Mouse (Mus musculus) thymus, postnatal 10 days (tissue): ENCODE measurements around the gene Tbk1.

ENCODE experiments used
- DNase-seq, 2 experiments: peaks; one replicate each; pipeline ENCODE4 v3.0.0; 2021; ENCODE audit warnings: low spot score in 2 of 2

Gene Tbk1

DNA sequence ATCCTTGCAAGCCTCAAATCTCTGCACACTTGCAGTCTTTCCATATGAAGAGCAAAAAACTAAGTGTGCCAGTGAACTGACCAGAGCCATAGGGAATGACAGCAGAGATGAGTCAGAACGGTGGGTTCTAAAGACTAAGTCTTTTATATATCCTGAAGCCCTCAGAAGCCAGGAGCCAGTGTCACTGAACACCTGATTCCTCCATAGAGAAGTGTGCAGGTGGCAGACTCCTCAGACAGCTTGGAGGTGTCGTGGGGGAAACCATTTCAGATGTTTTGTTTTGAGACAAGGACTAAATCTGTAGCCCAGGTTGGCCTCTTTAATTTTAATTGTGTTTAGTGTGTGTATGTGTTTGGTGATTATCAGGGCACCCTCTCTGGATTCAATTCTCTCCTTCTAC lies 87.5 kb downstream of the Tbk1 start:
- no peak for DNase-seq

DNA sequence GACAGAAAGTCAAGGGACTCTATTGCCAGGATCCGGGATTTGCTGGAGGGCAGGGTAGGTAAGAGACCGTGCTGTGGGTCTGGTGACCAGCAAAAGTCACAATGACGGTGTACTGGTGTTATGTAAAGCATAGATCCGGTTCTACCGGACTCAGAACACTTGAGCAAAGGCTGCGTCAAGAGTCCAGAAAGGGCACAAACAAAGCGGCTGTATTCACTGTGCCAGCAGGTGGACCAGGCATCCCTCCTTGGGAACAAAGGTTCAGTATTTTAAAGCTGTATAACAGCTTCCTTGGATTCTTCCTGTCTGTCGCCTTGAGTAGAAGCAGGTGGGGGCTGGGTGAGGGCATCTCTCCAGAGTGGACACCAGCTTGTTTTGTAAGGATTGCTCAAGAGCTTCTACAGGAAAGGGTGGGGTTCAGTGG lies 88.1 kb downstream of the Tbk1 start:
- DNase-seq, result no peak

DNA sequence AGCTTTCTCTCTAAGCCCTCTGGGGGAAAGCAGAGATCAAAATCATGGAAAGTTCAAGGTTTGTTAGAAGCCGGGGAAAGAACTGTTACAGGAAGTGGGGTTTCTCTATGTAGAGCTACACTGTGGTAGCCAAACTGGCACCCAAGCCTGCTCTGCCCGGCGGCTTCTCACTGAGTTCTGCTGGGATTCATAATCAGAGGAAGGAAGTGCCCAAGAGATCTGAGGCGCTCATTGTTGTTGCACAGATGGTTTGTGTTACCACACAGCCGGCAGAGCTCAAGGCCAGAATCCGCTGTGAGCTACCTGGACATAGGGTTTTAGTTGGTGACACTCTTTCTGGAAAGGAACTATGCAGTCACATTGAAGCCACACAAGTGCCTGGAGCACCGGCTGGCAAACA lies 88.6 kb downstream of the Tbk1 start:
- no peak for DNase-seq

DNA sequence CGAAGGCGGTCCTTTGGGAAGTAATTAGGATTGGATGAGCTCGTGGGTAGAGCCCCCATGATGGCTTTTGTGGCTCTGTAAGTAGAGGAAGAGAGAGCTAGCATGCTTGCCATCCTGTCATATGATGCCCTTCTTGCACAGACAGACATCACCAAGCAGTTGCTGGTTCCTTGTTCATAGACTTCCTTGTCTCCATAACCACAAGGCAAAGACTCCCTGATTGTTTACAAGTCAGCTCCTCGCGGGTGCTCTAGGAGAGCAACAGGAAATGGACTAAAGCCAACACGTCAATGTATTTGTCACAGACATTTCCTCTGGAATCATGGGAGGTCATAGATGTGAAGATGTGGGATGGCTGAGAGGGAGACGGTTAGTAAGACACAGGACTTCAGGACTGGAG lies 90.0 kb downstream of the Tbk1 start:
- DNase-seq, result no peak
